Mouse (Mus musculus) embryo, embryonic 10.5 days (tissue): ENCODE measurements at regions not wholly inside any gene's neighbourhood (a gene's known extent, or its start where the extent isn't known, plus 50 kb on each side); places are given as distances from the start of the nearest gene placed in this dataset.

Source experiments
- DNase-seq: peaks from one replicate; pipeline ENCODE4 v3.0.0-alpha.2; 2015; ENCODE audit warnings: low spot score

DNA sequence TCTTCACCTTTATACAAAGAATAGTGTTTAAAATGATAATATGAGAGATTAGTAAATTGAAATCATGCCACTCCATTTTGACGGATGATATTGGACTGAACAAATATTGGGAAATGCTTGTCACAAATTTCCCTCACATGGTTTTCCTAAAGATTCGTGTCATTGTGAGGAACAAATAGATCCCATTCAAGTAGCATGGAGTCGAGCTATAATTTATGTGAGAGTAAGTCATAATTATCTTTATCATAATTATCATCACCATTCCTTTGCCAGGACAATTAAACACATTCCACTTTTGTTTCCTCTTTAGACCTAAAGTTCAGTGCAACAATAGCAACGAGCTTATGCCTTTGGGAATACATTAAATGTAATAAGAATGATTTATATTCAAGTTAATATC is 370.5 kb downstream of the Cdh11 start:
- no peak for DNase-seq

DNA sequence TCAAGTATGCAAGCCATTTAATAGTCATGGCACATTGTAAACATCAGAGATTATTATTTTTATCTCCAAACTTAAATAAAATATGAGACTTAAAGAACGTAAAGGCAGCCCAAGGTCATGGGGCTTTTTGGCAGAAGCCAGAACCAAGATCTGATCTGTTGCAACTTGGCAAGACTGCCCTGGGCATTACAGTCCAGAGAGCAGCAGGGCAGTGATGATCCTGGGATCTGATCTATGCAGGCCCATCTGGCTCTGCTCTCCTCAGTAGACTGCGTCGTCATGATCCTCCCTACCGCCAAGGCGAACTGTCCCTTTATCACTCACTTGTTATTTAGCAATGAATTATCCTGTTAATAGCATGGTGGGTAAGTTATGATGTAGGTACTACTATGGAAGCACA is 372.0 kb downstream of the Cdh11 start:
- DNase-seq = no peak

DNA sequence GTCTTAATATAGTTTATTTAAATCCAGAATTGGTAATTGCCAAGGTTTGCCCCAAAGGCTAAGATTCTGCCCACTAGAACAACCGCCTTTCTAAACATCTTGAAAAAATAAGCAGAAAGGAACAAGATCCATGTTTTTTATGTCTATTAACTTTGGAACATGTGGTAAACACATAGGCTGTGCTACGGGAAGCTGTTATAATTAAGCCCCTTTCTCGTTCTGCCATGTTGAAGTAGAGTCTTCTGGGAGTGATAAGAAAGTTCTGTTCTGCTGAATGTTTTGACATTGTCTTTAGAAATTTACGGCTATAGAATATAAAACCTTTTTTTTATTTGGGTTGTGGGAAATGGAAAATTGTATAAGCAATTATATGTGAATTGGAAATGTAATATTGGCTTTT is 397.9 kb downstream of the Cdh11 start:
- DNase-seq = no peak

DNA sequence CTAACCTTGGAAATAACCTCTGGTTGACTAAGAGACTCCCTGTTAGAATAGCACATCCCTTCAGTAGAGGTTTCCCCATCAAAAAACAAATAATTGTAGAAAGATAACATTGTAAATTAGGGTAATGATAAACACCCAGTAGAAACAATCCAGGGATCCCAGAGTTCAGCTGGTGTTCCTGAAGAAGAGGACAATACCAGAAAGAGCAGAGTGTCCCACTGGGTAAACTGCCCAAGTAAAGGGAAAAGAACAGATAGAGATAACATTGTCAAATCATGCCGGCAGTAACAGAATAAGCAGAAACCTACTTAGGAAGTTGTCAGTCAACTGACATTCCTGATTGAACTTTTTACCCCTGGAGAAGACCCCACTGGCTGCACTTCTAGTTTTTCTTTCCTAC is 440.1 kb downstream of the Cdh11 start:
- no peak for DNase-seq

DNA sequence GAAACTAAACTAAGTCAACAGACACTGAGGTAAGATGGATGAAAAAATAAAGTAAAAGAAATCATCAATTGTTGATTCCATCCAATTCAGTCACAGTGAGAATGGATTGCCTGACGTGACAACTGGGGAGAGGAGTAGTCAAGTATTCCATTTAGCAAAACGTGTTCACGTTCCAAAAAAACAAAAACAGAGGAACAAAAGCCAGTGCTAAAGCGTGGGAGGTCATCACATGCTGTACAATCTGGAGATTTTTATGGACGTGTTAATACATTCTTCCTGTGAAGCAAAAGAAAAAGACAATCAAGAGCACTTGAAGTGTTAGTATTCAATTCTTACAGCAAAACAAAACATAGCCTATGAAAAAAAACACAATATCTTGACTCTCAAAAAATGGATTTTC is 452.9 kb downstream of the Cdh11 start:
- no peak for DNase-seq

DNA sequence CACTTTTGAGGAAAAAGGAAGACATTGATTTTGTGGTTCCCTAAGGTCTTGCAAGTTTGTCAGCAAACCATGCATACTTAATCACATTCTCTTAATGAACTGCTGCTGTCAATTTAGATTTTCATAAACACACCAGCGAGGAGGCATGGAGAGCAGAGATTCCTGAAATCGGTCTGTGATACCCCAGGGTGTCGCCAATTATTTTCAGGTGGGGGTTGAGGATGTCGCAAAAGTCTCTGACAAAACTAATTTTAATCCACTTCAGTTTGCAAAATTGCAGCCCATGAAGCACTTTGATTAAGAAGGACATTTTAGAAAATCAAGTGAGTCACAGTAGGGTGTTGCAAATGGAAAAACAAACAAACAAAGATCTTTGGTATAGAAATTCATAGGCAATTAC is 454.3 kb downstream of the Cdh11 start:
- DNase-seq = no peak

DNA sequence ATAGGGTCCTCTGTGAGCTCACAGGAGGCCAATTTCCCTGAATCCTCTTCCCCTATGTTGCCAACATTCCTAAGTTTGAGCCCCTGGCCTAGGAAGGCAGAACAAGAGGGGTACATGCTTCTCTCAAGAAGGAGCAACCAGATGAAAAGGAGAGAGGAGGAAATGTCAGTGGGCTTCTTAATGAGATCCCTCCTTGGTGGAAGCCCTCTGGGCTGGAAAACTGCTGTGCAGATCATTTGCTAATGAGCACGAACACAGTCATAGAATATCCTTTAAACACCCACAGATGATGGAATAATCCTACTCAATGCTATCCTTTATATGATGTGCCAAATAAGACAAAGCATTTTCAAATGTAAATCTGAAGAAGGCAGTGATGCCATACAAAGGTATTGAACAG is 455.5 kb downstream of the Cdh11 start:
- DNase-seq = no peak
